Mouse (Mus musculus): ENCODE measurements around the gene Egln2. TPM values are rescaled to one million over a fixed set of nuclear protein-coding genes. Genes with fewer than 3 reads are reported as not detected.

Gene Egln2
- total RNA-seq (2021) = 100 to 1,000 TPM in 1 of 2 experiments, 10 to 100 TPM in 1; 92.9 to 103 TPM
- long read RNA-seq, experiment 1, transcript Egln2-202 (6 exons, 1,756 nt) = minor isoform, 14 of 265 reads
- long read RNA-seq, experiment 1, transcript Egln2-201 (6 exons, 2,107 nt) = major isoform, 184 of 265 reads
- long read RNA-seq, experiment 1, partial matches to known transcripts = 28 of 265 reads
- long read RNA-seq, experiment 1, other reads (novel, unspliced or antisense) = 39 of 265 reads
- long read RNA-seq, experiment 2, transcript Egln2-201 (6 exons, 2,107 nt) = major isoform, 199 of 271 reads
- long read RNA-seq, experiment 2, transcript Egln2-202 (6 exons, 1,756 nt) = minor isoform, 19 of 271 reads
- long read RNA-seq, experiment 2, partial matches to known transcripts = 23 of 271 reads
- long read RNA-seq, experiment 2, other reads (novel, unspliced or antisense) = 30 of 271 reads

- DNase-seq = peak; percentile 93
Measured at GRCm38 (mm10) chr7:27166614-27167474, at the start of gene Egln2. Gene Egln2 (minus strand): TSS chr7:27166802.

GRCm38 (mm10) chr7:27212626-27213025 lies 46.0 kb upstream of the Egln2 start:
- DNase-seq = no peak

GRCm38 (mm10) chr7:27203730-27204449 lies 37.3 kb upstream of the Egln2 start:
- DNase-seq = no peak

- no peak for DNase-seq
Measured at GRCm38 (mm10) chr7:27198779-27199178, 32.2 kb upstream of the Egln2 start.

- DNase-seq = no peak
Measured at GRCm38 (mm10) chr7:27198355-27198754, 31.8 kb upstream of the Egln2 start.

- no peak for DNase-seq
Measured at GRCm38 (mm10) chr7:27197634-27198033, 31.0 kb upstream of the Egln2 start.

- no peak for DNase-seq
Measured at GRCm38 (mm10) chr7:27197136-27197535, 30.5 kb upstream of the Egln2 start.

- peak; percentile 98 for DNase-seq
Measured at GRCm38 (mm10) chr7:27195681-27196611, 29.3 kb upstream of the Egln2 start, which contains the start of the genes BC024978 and Snrpa. Gene BC024978 (plus strand): TSS chr7:27195781. Gene Snrpa (minus strand): TSS chr7:27196271.

- no peak for DNase-seq
Measured at GRCm38 (mm10) chr7:27193731-27194130, 27.1 kb upstream of the Egln2 start.

GRCm38 (mm10) chr7:27192434-27192833 lies 25.8 kb upstream of the Egln2 start:
- no peak for DNase-seq

GRCm38 (mm10) chr7:27189271-27189931 lies 22.8 kb upstream of the Egln2 start:
- DNase-seq = no peak

- no peak for DNase-seq
Measured at GRCm38 (mm10) chr7:27185986-27186385, 19.4 kb upstream of the Egln2 start.

- DNase-seq = no peak
Measured at GRCm38 (mm10) chr7:27184964-27185363, 18.4 kb upstream of the Egln2 start.

- no peak for DNase-seq
Measured at GRCm38 (mm10) chr7:27182498-27182897, 15.9 kb upstream of the Egln2 start.

GRCm38 (mm10) chr7:27180837-27181695 lies 14.5 kb upstream of the Egln2 start, which contains the start of the genes Gm21983 and Mia:
Gene Gm21983 (minus strand): TSS chr7:27181086.
Gene Mia (minus strand): TSS chr7:27181157.
- DNase-seq = no peak

- DNase-seq = peak; percentile 62
Measured at GRCm38 (mm10) chr7:27180036-27180435, 13.4 kb upstream of the Egln2 start.

- DNase-seq = no peak
Measured at GRCm38 (mm10) chr7:27179217-27179918, 12.8 kb upstream of the Egln2 start.

- DNase-seq = peak; percentile 100
Measured at GRCm38 (mm10) chr7:27178324-27179216, 12.0 kb upstream of the Egln2 start, which contains the start of gene Rab4b. Gene Rab4b (minus strand): TSS chr7:27178896.
